Mouse (Mus musculus) layer of hippocampus, adult 9-11 months (tissue): ENCODE results near the gene Slc2a5.

Experiments
- DNase-seq: peaks from one replicate; pipeline ENCODE4 v3.0.0; 2022

Gene Slc2a5

DNA sequence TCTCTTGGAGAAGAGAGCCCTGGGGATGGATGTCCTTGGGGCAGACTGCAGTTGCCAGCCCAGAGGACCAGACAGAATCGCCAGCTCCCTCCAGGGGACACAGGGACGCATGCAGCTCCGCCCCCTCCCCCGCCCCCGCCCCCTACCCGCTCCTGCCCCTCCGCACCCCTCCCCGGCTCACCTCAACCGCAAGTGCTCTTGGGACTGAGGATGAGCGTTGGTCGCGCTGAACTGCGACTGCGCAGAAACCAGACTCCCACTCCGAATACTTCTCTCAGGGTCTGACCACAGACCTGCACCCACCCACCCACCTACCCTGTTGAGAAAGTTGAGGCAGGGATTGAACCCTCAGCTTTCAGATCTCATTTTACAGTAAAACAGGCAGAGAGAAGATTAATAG is at the start of gene Slc2a5:
Slc2a5 (plus strand) TSS at position 229 of the 400 bp plus-strand sequence.
- no peak for DNase-seq

DNA sequence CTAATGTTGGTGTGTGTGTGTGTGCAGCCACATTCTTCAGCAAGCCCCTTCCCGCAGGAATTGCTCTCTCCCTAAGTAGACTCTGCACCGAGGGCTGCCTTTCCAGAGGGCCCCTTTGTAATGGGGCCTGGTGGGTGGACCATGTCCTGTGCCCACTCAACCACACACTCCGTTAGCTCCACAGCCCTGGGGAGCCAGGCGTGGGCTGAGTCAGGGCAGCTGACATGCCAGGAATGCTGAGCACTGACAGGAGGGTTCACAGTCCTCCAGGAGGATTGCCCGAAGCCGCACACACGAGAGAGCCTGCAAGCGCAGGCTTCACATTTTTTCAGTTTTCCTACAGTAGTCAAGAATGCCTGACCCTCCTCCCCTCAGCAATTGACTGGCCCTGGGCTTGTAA is 48.9 kb upstream of the Slc2a5 start:
- DNase-seq = no peak

GRCm38 (mm10) chr4:150072416-150073101 is 46.5 kb upstream of the Slc2a5 start:
- DNase-seq = no peak

DNA sequence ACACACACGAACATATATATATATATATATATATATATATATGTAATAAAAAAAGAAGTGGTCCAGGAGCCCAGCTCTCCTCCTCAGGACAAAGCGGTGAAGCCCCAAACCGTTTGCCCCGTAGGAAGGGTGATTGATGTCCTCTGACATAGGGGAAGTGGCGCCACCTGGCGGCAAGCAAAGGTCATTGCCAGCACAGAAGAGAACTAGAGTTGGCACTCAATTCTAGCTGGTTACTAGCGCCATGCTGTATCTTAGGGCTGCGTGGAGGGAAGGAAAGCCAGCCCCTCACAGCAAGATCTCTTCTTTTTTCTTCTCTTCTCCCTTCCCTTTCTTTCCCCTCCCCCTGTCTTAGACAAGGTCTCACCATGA is 46.0 kb upstream of the Slc2a5 start:
- no peak for DNase-seq

DNA sequence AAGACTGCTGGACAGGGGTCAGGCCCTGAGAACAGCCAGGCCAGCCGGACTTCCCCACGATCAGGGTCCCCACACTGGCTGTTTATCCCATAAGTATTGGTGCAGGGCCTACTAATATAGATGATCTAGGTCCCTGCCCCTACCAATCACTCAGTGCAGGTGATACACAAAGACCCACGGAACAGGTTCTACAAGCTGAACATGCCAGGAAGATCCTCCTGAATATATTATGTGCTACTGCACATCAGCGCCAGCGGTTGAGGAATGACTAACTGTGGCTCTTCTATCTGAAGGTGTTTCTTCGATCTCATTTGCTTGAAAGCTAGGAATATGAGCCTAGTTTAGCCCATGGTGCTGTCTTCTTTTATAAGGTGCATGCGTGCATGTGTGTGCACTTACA is 43.7 kb upstream of the Slc2a5 start:
- DNase-seq = no peak

DNA sequence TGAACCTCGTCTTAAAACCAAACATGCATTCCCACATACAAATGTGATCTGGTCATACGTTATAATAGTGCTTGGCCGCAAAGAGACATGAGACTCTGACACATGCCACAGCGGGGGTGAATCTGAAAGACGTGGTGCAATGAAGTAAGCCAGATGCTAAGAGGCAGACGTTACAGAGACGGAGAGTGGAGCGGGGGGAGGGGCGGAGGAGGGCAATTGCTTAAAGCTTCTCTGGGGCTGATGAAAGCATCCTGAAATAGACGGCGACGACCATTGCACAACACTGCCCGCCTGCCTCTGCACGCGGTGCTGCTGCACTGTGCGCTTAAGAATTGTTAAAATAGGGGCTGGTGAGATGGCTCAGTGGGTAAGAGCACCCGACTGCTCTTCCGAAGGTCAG is 42.9 kb upstream of the Slc2a5 start:
- DNase-seq = peak; percentile 76

DNA sequence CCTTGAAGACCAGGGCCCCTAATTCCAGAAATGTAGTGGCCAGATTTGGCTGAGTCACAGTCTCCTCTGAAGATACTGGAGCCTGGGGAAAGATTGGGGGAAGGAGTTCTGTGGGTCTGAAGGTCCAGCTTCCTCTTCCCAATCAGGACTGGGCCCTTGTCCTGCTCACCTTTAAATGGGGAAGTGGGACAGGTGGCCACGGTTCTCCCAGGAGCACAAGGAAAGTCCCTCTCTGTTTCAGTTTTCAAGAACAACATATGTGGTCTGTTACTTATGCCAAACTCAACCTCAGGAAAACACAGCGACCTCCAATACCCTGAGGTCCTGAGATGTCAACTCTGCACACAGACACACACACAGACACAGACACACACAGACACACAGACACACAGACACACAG is 40.4 kb upstream of the Slc2a5 start:
- no peak for DNase-seq

GRCm38 (mm10) chr4:150079244-150079643 is 39.8 kb upstream of the Slc2a5 start:
- no peak for DNase-seq

- DNase-seq = no peak
Observed at GRCm38 (mm10) chr4:150080330-150080967, 38.6 kb upstream of the Slc2a5 start.

GRCm38 (mm10) chr4:150085366-150085765 is 33.7 kb upstream of the Slc2a5 start:
- no peak for DNase-seq

DNA sequence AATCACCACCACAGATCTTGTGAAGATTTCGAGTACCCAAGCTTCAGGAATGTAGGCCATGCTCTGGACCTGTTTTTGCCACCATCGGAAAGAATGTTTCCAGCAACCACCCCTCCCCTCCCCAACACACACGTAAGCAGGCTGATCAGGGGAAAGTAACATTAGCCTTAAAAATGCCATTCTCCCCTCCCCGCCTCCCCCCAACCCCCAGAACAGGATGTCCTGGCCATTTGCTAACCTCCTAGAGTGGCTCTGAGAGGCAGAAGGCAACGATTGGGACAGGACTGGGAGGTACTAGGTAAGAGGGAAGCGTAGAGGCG is 32.3 kb upstream of the Slc2a5 start:
- DNase-seq = no peak

GRCm38 (mm10) chr4:150087161-150087889 is 31.8 kb upstream of the Slc2a5 start, which contains the start of gene Gpr157:
Gene Gpr157 (plus strand): TSS chr4:150087365.
- peak; percentile 93 for DNase-seq

DNA sequence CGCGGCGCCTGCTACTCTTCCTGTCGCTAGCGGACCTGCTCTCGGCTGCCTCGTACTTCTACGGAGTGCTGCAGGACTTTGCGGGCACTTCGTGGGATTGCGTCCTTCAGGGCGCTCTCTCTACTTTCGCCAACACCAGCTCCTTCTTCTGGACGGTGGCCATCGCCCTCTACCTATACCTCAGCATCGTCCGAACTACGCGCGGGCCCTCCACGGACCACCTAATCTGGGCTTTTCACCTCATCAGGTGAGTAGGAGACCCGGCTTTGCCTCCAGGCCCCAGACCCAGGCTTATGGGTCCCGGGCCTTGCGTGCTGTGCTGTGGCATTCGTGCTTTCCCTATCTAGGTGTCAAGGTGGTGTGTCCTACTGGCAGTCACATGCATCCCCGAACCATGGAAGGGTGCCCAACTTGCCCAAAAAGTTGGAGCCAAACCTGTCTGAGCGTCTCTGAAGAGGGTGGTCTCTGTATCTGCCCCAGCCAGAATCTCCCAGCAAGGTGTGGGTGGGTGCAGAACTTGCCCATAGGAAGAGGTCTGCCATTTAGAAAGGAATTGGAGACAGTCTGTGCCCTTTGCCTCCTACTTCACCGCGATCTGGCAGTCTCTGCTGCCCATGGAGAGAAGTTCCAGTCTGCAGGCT is 31.1 kb upstream of the Slc2a5 start:
- no peak for DNase-seq

DNA sequence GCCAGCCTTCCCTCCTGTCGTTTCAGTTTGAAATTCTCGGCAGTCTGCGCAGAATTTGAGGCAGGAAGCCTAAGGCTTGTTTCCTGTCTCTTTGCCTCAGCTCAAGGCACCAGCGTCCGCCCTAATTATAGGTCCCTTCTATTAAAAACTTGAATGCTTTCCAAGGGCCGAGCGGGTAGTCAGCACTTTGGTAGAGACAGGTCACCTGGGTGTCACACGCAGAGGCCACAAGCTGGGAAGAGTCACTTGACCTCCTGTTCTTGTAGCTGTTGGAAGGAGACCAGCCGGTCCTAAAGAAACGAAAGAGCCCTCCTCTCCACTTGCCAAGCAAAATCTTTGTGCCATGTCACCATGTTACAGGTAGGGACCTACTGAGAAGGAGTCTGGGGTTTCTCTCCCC is 30.0 kb upstream of the Slc2a5 start:
- DNase-seq = peak; percentile 63

DNA sequence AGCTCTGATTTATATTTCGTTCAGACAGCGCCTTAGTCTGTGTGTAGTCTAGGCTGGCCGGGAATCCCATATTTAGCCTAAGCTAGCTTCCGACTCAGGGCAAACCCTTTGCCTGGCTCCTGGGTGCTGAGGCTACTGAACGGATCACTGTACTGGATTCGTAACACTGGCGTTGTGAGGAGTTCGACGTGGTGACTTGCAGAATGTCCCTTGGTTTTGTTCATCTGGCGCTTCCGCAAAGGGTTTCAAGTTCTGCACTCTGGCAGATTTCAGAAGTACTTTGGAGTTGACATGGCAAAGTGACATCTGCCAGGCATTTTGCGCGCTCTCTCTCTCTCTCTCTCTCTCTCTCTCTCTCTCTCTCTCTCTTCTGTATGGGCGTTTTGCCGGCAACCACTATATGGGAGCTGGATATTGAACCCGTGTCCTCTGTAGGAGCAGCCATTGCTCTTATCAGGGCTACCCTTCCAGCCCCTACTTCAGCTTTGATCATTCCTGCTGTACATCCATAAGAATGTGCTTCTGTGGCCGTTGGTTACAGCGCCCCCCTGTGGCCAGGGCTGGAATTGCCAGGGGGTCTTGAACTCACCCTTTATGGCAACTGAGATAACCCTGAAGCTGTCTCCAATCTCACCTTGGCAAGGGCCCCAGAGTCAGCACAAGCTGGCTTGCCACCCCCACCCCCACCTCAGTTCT is 27.0 kb upstream of the Slc2a5 start:
- peak; percentile 38 for DNase-seq

- DNase-seq = no peak
Observed at GRCm38 (mm10) chr4:150092583-150092902, 26.5 kb upstream of the Slc2a5 start.

DNA sequence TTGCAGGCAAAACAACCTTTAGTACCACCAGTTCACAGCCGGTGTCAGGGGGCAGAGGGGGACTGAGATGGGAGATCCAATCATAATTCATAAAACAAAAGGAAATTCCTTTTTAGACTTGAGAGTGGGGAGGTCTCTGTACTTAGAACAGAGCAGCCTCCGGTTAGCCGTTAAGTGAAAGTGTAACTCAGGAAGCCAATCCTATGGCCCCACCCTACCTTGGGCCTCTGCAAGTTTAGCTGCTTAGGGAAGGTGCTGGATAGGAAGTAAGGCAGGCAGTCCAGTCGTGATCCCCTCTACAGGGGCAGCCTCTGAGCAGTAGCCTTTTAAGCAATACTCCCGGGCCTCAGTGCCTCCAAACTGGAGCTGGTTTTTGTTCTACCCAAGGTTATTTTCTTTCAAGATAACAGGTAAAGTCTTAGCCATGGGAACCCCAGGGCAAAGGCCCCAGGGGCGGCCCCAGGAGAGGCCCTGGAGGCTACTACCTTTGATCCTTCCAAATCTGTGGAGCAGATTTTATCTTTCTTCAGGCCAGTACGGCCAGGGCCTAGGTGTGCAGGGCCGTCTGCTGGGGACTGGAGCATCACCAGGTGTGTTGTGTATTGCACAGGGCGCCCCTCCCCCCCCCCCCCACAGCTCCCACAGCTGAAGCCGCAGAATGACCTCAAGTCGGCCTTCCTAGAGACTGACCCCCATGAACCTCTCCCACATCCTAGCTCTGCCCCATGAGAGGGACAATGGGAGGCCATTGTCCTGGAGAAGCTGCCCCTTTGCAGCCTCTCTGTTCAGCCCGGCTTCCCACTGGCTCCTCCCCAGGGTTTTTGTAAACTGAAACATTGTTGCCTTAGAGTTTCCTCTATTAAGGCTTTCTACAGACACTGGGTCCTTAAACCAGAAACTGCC is 25.3 kb upstream of the Slc2a5 start:
- DNase-seq = no peak

- DNase-seq = no peak
Observed at GRCm38 (mm10) chr4:150094463-150094789, 24.7 kb upstream of the Slc2a5 start.

- DNase-seq = no peak
Observed at GRCm38 (mm10) chr4:150096309-150096708, 22.8 kb upstream of the Slc2a5 start.

- DNase-seq = no peak
Observed at GRCm38 (mm10) chr4:150097847-150098246, 21.2 kb upstream of the Slc2a5 start.

DNA sequence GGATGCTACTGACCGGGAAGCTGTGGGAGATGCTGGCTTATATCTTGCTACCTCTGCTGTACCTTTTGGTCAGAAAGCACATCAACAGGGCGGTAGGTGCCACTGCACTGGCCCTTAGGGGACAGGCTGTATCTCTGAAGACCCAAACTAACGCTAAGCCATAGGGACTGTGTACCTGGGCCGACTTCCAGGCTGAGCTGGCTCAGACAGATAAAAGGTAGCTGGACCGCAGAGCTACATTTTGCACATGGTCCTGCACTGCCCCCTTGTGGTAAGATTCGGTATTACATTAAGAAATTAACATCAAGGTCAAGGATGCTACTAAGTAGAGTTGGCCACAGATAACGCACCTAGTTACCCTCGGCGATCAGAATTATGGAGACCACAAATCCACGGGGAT is 20.2 kb upstream of the Slc2a5 start:
- peak; percentile 52 for DNase-seq

GRCm38 (mm10) chr4:150102822-150103221 is 16.3 kb upstream of the Slc2a5 start:
- DNase-seq = no peak
